Mouse (Mus musculus) cerebellum, adult 2 months (tissue): ENCODE results near the gene Pum1. TPM values are rescaled to one million over a fixed set of nuclear protein-coding genes. Genes with fewer than 3 reads are reported as not detected.
A peak's percentile ranks its signal among the peaks of the same experiment; 100 is the strongest.

ENCODE experiments used
- DNase-seq, 2 experiments: peaks; one replicate each; pipeline ENCODE4 v3.0.0; 2021
- H3K27ac ChIP-seq: fragments of 200-500 bp; 2 replicates; pipeline ENCODE4 v1.5.1; 2012; ENCODE audit warnings: low read length, control low read depth, inconsistent platforms; ENCODE audit not compliant: insufficient read depth
- H3K27me3 ChIP-seq: fragments of 200-500 bp; 2 replicates; pipeline ENCODE4 v1.6.1; 2012; ENCODE audit warnings: inconsistent platforms, mild to moderate bottlenecking, low read length, moderate library complexity; ENCODE audit not compliant: control insufficient read depth, insufficient read depth
- H3K4me1 ChIP-seq: fragments of 200-500 bp; 2 replicates; pipeline ENCODE4 v1.6.1; 2011; ENCODE audit warnings: low read length; ENCODE audit not compliant: control insufficient read depth, insufficient read depth
- H3K4me3 ChIP-seq: fragments of 200-500 bp; replicated peaks from 2 replicates; pipeline ENCODE3; 2011; ENCODE audit warnings: mild to moderate bottlenecking, low read depth, low read length, control low read depth; ENCODE audit not compliant: insufficient read depth
- CTCF ChIP-seq: fragments of 200-500 bp; IDR thresholded peaks from 2 replicates; pipeline ENCODE4 v1.5.1; 2011; ENCODE audit warnings: low read depth, mild to moderate bottlenecking, control low read depth, low read length, moderate library complexity, borderline replicate concordance; ENCODE audit not compliant: insufficient read depth
- POLR2A ChIP-seq: fragments of 200-500 bp; IDR thresholded peaks from 2 replicates; pipeline ENCODE4 v1.6.1; 2011; ENCODE audit warnings: low read length, control low read depth, borderline replicate concordance; ENCODE audit not compliant: insufficient read depth
- WGBS: fragments of 180-500 bp; shearing (Covaris S2); methylation state at CpG from one replicate; pipeline ENCODE4 v1.1.7; 2018; 5-methylcytosine and 5-hydroxymethylcytosine counted together
- polyA plus RNA-seq: library from polyadenylated mRNA; depleted of rRNA; stranded (reverse); fragments of >200 nt; gene quantifications from 2 replicates; pipeline ENCODE4 v1.2.3, GENCODE M21; 2012

Gene Pum1
- polyA plus RNA-seq, 1 experiment, result 49.6 TPM

DNA sequence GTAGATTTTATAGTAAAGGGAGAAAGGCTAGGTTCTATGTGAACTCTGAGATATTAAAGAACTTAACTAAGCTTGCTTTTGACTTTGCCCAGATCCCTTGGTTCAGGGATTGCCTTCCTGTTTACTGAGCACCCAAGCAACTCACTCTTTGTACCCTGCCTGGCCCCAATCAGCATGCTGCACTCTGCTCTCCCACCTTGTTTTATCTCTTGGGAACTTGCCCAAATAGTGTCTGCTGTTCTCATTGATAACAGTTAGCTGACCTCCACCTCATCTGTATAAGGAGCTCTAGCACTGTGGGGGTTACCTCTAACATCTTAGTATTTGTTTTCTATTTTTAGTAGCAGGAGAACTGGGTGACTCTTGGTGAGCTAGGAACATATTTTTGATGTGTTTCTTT, 52.0 kb downstream of the Pum1 start:
- Histone ChIP-seq H3K4me1 (peaks cover 11% of the 10 kb centered on the region), H3K27ac (no peak overlapping the region), H3K27me3 (no peaks in the 10 kb centered on the region), H3K4me3 (no peak overlapping the region)
- no peak for DNase-seq
- TF ChIP-seq POLR2A (no peak), CTCF (no peak)

DNA sequence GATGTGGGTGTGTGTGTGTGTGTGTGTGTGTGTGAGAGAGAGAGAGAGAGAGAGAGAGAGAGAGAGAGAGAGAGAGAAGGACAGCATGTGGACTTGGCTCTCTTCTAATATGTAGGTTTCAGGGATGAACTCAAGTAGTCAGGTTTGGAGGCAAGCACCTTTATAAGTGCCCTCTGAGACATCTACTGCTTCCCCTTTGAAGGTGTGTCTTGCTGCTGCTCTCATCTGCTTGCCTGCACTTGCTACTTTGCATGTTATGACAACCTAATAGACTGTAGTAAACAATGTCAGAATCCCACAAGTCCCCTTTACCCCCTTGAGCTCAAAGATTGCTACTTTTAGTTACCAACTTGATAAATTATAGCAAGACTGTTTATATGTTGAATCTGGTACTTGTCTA, 52.5 kb downstream of the Pum1 start:
- Histone ChIP-seq H3K27ac (no peak overlapping the region), H3K4me1 (peaks cover 11% of the 10 kb centered on the region), H3K27me3 (no peaks in the 10 kb centered on the region), H3K4me3 (no peak overlapping the region)
- TF ChIP-seq CTCF (no peak), POLR2A (no peak)
- no peak for DNase-seq

DNA sequence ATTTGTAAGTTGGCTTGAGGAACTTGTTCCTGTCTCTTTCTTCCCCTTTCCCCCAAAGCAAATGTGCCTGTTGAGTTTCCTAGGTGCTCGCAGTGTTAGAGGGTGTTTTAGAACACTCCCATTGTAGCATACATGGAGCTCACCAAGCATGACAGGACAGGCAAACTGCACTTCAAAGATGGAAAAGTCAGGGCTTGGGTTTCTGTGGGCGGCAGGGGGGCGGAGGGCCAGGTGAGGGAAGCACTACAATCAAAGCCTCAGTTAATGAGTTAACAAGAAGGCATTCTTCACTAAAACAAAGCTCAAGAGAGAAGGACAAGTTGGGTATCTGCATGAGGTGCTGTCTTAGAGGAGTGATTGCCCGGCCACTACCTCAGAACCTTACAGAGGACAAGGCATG, 56.2 kb downstream of the Pum1 start:
- no peak for TF ChIP-seq CTCF
- TF ChIP-seq POLR2A, result no peak
- H3K27me3 ChIP-seq, result no peaks in the 10 kb centered on the region
- DNase-seq, result no peak
- 85% methylated on average over 4 of the region's 4 CpGs for WGBS
- no peak overlapping the region for H3K27ac ChIP-seq
- H3K4me3 ChIP-seq, result no peak overlapping the region
- peaks cover 11% of the 10 kb centered on the region for H3K4me1 ChIP-seq

DNA sequence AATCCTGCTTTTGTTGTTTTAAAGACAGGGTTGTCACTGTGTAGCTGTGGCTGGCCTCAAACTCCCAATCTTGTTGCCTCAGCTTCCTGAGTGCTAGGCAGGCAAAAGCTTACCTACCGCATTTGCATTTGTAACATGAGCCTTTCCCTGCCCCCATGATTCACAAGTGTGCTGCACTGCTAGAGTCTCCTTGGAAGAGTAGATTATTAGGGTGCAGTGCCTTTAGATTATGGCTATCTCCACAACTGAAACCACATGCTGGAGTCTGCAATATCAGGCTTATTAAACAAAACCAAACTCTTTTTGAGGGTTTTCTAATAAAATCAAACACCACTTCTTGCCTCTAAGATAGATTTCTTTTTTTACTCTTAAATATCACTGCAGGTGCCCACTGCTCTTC, 59.5 kb downstream of the Pum1 start:
- H3K4me1 ChIP-seq, result peaks cover 9% of the 10 kb centered on the region

DNA sequence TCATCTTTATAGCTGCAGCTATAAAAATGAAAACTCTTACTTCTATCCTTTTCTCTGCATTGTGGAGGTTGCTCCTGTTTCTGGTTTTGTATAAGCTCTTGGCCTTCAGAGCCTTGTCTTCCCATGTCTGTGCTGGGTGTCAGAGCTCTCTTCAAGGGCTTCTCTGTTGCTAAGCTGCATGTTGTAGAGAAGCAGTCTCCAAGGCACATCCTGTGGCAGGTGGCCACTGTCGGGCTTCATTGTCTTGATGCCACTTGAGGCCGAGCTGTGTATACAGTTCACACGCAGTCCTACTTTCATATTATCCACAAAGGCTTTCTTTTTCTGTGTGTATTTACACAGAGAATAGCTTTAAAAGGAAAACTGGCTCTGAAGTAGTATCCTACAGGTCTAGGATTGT, 63.0 kb downstream of the Pum1 start:
- H3K27me3 ChIP-seq, result no peaks in the 10 kb centered on the region
- DNase-seq, result peak in 1 of 2 experiments; percentile 30
- 4% methylated on average over 3 of the region's 3 CpGs for WGBS
- no peak overlapping the region for H3K27ac ChIP-seq
- H3K4me3 ChIP-seq, result no peak overlapping the region
- H3K4me1 ChIP-seq, result peaks cover 6% of the 10 kb centered on the region; the same call in 1 of the 2 replicates
- no peak for TF ChIP-seq POLR2A
- no peak for TF ChIP-seq CTCF

More for the DNA sequence above, 59.5 kb downstream of the Pum1 start:
- 38% methylated on average over 1 of the region's 1 CpGs for WGBS
- no peak for DNase-seq
- TF ChIP-seq CTCF (no peak), POLR2A (no peak)
- H3K27me3 ChIP-seq, result no peaks in the 10 kb centered on the region
- H3K4me3 ChIP-seq, result no peak overlapping the region
- H3K27ac ChIP-seq, result no peak overlapping the region

DNA sequence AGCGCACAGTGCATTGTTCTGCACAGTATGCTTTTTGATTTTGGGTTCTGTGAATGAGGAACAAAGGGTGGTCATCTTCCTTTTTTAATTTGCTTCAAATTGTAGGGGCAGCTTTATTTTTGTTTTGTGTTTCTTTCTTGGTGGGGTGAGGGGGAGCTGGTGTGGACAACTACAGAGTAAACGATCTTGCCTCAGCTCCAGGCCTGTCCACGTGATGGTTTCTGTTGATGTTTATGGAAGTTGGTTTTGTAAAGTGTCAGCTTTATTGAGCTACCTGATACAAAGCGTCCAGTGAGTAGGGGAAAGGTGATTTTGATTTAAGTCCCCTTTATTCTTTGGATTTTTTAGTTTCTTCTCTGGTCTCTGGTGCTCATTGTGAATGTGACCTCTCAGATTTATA, 72.8 kb downstream of the Pum1 start:
- Histone ChIP-seq H3K27me3 (no peaks in the 10 kb centered on the region), H3K4me3 (no peak overlapping the region), H3K27ac (no peak overlapping the region), H3K4me1 (no peaks in the 10 kb centered on the region)
- 70% methylated on average over 4 of the region's 4 CpGs for WGBS
- no peak for DNase-seq
- TF ChIP-seq CTCF (no peak), POLR2A (no peak)

DNA sequence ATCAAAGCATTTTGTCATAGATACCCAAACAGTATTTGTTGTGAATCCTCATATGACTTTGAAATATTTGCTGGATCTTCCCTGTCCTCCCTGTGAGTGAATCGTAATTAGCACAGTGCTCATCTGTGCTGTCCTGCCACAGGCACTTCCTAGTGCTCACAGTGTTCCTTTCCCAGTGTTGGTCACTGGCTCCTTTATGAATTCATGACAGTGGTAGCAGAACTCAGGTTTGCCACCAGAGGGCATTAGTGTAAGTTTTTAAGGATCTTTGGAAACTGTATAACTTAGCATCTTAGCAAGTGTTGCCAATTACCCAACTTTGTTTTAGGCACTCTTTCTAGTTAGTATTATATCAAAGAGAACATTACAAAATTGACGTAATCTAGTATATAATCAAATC, 75.4 kb downstream of the Pum1 start:
- Histone ChIP-seq H3K27me3 (no peaks in the 10 kb centered on the region), H3K27ac (no peak overlapping the region), H3K4me3 (no peak overlapping the region), H3K4me1 (no peaks in the 10 kb centered on the region)
- WGBS, result 49% methylated on average over 2 of the region's 2 CpGs
- DNase-seq, result peak; percentile 52 to 56
- TF ChIP-seq CTCF, result peak; percentile 50
- no peak for TF ChIP-seq POLR2A

DNA sequence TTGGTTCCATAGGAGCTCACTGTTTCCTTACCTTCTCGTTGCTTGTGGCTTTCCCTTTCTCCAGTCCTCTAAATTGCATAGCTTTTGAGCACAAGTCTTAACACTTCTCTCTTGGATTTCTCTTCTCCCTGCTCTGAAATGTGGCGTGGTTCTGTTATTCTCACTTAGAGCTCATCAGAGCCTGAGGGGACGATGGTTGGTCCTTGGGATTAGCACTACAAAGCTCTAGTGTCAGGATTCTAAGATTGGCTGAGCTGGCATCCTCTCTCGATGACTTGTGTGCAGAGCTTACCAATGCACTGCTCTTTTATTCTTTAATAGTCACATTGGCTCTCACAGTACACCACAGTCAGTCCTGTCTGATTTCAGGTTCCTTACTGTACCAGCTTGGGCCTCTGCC, 80.9 kb downstream of the Pum1 start:
- no peak for DNase-seq
- Histone ChIP-seq H3K4me1 (peaks cover 12% of the 10 kb centered on the region), H3K27ac (no peak overlapping the region), H3K27me3 (no peaks in the 10 kb centered on the region), H3K4me3 (no peak overlapping the region)
- no peak for TF ChIP-seq CTCF
- TF ChIP-seq POLR2A, result no peak
- WGBS, result 73% methylated on average over 4 of the region's 4 CpGs
